Mouse (Mus musculus): Measurements from ENCODE around the gene Rhd.
"Not testable (repeated sequence)": the region's sequence is repeated elsewhere in the genome, so short reads cannot be mapped to it uniquely, and the experiment has no call there.

Gene Rhd

DNA sequence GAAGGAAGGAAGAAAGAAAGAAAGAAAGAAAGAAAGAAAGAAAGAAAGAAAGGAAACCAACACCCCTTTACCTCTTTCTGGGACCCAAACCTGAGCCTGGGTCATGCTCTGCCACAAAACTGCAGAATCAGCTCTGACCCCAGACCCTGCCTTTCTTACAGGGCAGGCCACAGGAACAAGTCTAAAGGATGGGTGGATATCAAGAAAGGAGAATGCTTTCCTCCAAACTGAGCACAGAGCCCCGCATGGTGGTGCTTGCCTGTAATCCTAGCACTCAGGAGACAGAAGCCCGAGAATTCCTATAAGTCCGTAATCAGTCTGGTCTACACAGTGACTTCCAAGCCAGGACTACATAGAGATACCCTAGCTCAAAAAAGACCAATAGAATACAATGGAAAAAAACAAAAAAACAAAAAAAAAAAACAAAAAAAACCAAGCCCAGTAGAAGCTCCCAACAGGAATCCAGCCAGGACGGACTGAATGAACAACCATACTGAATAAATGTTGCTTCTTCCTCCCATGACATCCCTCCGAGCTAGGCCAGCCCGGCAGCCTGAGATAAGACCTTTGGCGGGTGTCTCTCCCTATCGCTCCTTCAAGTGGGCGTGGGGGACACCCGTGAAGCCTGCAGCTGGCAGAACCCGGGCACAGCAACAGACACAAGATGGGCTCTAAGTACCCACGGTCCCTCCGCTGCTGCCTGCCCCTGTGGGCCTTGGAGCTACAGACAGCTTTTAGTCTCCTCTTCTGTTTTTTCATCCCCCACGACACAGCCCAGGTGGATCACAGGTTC lies at the start of gene Rhd:
Gene Rhd, plus strand, starts transcription at position 600 of the 793 bp plus-strand sequence.
- DNase-seq: no peak

DNA sequence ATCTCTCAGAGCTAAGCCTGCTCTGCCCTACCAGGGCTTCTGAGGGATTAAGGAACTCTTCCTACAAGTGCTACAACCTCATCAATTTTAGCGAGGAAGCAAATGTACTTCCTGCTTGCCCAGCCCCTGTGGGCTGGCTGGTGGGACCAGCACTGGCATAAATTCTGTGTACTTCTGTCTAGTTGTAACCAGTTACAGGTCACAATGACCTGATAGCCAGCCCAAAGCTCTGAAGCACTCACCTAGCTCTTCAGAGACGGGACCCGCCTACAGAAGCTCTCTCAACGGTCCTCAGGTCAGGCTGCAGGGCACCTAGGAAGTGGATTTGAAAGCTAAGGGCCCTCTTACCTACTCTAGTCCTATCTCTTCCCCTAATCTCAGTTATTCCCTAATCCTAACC lies 46.6 kb upstream of the Rhd start:
- DNase-seq: no peak

DNA sequence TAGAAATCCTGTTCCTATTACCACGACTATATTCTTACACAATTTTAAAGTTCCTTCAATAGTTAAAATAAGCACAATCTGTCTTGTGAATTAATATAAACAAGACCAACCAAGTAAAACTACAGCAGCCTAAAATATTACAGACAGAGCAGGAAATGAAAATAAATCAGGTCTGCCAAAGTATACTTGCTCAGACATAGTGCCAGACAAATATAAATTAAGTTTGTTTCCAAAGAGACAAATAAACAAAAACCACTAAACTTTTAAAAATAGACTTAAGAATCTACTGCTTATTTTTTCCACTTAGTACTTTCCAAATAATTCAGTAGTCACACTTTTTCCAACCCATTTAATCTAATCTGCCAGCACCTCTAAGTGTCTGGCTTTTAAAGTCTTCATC lies 43.3 kb upstream of the Rhd start:
- no peak for DNase-seq

DNA sequence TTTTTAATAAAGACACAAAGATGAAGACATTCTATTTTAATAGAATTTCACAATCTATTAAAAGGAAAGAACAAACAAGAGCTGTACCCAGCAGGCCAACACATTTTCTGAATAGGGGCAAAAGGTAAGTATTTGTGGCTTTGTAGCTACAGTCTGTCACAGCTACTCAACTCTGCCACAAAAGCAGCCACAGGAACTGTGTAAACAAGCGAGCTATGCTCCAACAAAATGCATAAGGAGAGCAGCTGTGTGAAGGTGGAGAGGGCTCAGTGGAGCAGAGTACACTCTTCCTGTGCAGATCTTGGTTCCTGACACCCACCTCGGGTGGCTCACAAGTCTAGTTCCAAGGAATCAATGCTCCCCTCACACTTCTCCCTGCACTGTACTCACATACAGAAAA lies 40.8 kb upstream of the Rhd start:
- DNase-seq: no peak

DNA sequence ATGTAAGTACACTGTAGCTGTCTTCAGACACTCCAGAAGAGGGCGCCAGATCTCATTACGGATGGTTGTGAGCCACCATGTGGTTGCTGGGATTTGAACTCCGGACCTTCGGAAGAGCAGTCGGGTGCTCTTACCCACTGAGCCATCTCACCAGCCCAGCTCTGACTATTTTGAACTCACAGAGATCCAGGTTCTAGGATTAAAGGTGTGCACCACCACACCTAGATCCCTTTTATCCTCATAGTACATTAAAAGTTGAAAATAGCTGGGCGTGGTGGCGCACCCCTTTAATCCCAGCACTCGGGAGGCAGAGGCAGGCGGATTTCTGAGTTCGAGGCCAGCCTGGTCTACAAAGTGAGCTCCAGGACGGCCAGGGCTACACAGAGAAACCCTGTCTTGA lies 38.5 kb upstream of the Rhd start:
- not testable (repeated sequence) for DNase-seq

DNA sequence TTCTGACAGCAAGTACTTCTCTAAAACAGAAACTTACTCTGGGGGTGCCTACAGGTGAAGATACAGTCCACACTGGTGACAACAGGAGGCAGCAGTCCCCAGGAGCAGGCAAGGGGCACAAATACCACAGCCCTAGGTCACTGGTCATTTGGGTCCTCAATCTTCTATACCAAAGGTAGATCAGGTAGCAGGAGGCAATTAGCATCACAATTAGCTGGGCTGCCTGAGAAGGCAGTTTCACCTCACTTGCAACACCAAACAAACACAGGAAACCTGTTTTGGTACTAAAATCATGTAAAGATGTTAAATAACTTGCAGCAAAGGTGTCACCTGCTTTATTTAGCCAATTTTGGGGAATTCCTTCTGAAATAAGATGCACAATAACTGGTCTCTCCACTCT lies 38.0 kb upstream of the Rhd start:
- DNase-seq: no peak

DNA sequence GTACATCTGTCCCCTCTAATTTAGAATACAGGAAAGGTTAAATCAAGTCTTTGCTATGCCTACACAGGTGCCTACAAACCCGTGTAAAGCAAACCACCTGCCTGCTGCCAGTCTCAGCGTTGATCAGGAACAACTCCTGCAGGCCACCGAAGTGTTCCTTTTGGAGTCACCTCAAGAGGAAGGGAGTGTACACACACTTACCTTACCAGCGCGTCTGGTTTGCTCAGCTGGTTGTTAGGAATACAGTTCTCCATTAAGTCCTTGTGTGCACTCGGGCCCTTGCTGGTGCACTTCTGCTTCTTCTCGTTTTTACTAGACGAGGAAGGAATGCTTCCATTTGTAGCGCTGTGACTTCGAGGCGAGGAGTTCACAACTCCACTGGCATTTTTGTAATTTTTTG lies 36.5 kb upstream of the Rhd start:
- DNase-seq: no peak

DNA sequence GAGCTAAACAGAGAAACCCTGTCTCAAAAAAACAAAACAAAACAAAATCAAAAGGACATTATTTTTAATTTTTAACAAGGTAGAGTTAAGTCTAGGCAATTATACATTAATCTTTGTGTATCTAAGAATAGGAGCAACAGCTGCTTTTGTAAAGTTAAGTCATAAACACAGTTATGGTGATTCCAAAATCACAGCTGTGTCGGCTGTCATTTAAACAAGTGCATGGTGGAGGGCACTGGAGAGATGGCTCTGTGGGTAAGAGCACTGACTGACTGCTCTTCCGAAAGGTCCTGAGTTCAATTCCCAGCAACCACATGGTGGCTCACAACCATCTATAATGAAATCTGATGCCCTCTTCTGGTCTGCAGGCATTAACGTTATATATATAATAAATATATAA lies 32.4 kb upstream of the Rhd start:
- DNase-seq: no peak

DNA sequence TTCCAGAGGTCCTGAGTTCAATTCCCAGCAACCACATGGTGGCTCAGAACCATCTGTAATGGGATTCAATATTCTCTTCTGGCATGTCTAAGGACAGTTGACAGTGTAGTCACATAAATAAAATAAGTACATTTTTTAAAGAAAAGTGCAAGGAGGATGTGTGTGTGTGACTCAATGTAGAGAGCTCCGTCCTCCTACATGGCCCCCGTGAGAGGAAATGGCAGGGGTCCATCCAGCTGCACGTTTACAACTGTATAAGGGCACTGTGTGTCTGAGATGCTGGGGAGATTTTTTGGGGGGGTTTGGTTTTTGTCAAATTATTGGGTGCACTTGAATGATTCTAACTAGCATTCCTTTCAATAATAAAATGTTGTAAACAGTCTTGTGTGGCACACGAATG lies 28.9 kb upstream of the Rhd start:
- no peak for DNase-seq

DNA sequence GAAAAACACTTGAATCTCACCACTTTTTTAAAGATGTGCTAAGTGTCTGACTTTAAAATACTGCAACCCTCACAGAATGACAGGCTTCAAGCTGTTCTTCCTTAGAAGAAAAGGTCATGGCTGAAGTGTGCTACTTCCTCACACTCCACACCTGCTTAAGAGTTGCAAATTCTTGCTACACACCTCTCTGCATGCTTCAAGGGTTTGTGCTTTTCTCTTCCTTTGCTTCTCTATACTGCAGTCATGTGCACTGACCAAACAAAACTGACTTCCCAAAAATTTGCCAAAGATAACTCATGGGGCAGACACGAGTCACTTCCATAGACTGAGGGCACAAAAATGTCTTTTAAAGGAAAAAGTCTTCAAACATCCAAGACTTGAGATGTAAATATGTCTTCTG lies 26.1 kb upstream of the Rhd start:
- no peak for DNase-seq

DNA sequence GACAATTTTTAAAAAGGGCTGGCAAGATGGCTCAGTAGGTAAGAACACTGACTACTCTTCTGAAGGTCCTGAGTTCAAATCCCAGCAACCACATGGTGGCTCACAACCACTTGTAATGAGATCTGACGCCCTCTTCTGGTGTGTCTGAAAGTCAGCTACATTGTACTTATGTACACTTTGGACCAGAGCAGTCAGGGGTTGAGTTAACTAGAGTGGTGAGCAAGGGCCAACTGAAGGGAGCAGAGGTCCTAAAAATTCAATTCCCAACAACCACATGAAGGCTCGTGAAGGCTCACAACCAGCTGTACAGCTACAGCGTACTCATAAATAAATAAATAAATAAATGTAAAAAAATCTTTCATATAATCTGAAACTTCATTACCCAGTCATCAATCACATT lies 25.6 kb upstream of the Rhd start:
- not testable (repeated sequence) for DNase-seq

DNA sequence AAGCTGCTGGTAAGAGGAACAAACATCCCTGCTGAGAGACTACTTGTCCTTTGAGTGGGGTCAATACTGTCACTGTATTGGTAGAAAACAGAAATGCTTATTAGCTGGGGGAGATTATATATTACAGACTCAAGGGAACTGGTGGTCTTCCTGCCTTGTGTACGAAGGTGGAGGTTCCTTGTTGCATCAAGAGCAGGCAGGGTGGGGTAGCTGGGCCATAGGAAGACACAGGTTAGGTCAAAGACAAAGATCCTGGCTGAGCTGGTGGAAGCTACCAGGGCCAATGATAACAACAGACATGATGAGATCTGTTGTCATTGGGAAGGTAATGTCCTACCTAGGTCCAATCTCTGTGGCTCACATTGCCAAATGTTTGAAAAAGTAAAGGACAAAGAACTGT lies 24.1 kb upstream of the Rhd start:
- DNase-seq: no peak

DNA sequence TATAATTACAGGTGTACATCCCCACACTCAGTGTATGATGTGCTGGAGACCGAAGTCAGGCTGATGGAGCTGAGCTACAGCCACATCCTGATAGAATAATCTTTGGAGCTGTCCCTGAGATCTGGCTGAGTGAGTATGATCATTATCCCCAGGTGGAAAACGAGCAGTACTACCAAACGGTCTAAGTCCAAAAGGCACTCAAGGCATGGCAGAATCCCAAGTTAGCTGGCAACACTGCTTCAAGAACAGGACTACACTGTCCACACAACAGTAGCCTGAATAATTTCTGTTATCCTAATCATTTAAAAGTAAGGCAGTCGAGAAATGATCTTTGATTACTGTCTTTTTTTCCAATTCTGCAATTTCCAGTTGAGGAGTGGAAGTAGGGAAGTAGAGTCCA lies 20.8 kb upstream of the Rhd start:
- DNase-seq: no peak

DNA sequence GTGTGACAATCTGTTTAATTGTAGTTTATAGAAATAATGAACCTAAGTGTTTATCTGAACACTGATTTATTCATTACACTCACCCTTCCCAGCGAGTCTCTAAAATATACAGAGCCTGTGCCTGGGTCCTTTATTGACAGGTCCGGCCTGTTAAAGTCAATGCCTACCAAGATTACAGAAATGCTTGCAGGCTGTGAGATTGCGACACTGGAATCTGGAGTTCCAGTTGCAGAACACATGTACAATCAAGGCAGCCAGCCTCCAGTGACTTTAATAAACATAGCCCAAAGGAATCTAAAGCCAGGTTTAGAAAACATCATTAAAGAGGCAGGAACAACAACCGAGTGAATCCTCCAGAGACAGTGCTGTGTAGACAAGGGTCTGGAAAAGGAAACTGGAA lies 16.7 kb upstream of the Rhd start:
- DNase-seq: no peak

DNA sequence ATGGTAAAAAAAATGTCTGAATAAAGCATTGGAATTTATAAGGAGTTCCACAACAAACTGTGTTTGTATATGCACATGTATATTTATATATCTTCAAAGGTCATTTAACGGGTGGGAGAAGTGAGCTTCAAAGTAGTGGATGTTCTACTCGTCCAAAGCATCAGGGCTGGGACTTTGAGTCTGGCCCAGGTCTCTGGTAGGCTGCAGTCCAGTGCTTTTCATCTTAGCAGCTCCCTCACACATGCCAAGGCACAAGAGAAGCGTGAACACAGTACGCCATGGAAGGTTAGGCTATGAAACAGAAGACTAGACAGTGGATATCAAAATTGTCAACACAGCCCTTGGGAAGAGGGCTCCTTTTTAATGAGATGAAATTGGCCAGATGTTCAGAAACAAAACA lies 13.8 kb upstream of the Rhd start:
- DNase-seq: no peak

DNA sequence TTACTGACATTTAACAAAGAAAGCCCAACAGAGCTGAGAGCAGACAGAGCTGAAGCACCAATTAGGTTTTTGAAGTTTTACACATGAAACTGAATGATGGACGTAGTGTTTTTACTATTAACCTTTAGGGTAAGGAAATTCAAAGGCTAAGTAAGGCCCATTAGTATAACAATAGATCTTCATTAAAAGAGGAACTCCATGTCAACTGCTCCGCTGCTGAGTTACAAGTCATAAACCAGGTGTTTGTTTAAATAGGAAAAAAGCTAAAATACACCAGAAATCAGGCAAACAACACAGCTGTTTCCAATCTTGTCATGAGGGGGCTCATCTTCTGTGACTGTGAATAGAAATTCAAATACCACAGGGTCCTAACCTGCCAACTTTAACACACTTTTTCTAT lies 13.1 kb upstream of the Rhd start:
- no peak for DNase-seq

DNA sequence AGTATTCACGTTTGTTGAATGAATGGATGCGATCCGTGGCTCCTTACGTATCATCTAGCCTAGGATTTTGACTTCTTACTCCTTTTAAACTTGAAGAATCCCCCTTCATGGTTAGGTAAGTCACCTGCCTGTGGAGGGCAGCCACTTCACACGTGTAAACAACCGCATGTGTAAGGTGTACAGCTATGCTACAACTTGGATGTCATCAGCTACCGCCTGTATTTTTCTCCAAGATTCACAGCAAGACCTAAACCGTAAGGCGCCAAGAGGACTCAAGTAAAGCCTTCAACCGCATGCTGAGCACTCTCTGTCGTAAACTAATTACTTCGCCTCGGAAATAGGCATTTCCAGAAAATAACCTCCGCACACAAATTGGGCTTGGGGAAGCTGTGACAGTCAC lies 12.5 kb upstream of the Rhd start:
- no peak for DNase-seq

DNA sequence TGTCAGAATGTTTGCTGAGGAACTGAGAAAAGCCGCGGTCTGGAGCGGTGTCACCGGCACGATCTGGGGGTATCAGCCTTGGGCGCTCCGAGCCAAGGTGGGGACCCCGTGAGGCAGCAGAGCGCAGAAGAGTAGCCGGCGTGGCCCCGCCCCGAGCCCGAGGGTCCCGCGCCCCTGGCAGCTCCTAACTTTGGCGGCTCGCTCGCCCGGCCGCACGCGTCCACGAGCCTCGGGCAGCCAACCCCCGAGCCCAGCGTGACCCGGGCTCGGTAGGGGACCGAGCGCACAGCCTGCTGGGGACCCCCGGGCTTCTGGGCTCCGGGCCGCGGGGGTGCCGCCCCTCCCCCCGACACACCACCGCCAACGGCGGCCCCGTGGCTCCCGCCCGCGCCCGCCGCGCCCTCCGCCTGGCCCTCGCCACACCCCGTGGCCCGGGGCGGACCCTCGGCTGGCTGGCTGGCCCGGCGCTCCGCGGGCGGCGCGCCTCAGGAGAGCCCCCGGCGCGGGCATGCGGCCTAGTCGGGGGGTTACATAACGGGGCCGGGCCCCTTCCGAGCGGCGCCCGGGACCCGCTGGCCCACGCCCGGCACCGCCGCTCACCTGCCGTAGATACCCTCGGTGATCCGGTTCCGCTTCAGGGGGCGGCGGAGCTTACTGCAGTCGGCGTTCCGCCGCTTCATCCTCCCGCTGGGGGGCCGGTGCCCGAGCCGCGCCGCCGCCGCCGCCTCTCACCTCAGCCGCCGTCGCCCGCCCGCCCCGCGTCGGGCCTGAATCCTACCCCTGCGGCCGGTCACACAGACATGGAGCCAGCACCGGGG lies 11.7 kb upstream of the Rhd start:
- DNase-seq: peak; percentile 54 to 68

DNA sequence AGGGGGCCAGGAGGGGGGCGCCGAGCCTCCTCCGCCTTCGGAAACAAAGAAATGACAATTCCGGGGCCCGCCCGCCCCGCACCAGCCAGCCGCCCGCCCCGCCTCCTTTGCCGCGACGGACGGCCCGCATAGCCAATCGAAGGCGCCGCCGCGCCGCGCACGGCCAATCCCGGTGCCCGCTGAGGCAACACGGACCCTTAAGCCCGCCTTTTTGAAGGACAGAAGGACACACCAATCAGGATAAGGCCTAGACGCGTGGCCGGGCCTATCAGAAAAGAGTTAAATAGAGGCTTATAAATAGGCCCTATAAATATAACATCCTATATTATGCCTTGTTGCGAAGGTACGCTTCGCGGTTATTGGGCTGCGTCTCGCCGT lies 11.1 kb upstream of the Rhd start, which contains the start of gene Maco1:
Gene Maco1, minus strand, starts transcription at position 87 of the 378 bp plus-strand sequence.
- peak; percentile 98 to 99 for DNase-seq

DNA sequence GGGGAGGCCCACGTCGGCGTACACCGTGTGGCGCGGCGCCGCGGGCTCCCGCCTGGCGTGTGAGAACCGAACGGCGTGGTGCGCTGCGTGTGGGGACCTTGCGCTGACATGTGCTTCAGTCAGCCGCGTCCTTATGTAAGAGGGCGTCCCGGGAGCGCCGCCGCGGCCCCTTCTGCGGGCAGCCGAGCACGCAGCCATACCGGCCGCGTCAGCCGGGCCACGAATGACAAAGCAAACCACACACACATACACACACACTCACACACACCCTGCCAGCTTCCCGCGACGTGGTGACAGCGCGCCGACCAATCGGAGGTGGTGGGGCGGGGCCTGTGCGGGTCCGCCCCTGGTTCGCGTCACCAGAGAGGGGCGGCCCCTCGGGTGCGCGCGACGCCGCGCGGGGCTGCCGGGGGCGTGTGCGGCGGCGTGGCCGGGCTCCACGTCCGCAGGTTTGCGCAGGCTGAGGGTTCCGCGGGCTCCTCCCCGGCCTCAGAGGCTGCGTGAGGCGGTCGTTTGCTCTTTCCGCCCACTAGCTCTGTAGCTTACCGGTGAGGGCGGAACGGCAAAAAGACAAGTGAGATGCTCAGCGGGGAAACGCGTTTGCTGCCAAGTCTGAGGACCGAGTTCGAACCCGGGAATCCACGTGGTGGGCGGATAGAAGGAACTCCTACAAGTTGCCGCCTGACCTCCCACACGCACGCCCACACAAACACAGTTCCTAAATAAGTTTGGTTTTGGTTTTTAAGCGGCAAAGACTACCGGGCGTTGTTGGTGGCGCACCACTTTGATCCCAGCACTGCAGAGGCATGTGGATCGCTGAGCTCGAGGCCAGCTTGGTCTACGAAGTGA lies 10.5 kb upstream of the Rhd start:
- DNase-seq: peak; percentile 93

DNA sequence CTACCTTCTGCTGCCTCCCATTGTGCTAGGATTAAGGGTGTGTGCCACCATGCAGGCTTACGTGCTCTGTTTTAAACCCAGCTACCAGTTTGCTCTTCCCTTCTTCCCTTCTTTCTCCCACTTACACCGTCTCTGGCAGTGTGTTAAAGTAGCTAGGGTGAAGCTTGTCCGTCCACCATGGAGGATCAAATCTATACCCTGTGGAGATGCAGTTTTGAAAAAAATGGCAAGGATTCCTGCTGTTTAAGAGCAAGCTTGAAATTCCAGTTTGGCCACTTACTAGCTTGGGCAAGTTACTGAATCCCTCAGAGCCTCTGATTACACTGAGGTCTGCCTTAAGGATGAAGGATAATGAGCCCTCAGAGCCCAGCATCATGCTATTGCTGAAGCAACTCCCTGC lies 9.0 kb upstream of the Rhd start:
- no peak for DNase-seq

DNA sequence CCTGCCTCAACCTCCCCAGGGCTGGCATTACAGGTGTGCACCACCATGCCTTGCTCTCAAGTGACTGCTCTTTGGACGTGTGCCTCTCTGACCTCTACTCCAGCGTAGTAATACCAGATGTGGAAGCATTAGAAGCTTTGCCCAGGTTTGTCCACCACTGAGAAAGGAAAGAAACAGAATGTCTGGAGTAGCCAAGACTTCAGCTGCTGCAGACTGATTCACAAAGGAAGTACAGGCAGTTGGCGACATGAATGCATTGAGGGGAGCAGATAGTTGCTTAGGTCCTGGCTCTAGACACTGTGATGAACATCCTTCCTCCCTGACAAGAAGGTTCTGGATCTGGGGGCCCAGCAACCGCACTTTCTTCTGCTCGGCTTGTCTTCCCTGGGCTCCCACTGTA lies 8.3 kb upstream of the Rhd start:
- DNase-seq: no peak

DNA sequence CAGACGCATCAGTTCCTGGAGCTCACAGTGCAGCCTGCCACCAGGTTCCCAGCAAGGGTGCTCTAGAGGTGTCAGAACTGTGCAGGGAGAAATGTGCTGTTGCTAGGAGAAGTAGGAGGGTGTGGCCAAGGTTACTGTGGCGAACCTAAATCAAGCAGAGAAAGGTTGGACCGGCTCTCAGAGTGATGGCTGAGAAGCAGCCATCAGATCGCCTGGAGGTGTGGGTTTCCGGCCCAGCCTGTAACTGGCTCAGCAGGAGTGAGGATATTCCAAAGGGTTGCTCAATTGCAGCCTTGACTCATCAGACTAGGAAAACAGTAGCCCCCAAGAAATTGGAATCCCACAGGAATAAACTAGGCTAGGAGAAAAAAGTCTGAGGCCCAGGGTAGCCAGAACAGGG lies 7.8 kb upstream of the Rhd start:
- DNase-seq: no peak
